Mouse (Mus musculus) midbrain, postnatal 0 days (tissue): ENCODE measurements around the gene Ankfy1. TPM values are rescaled to one million over a fixed set of nuclear protein-coding genes. Genes with fewer than 3 reads are reported as not detected.

ENCODE experiments used
- ATAC-seq: fragments of 200-750 bp; cut with Nextera tagmentation; 2 replicates; pipeline ENCODE4 v1.8.0; 2017; ENCODE audit warnings: moderate number of reproducible peaks, mild to moderate bottlenecking, moderate TSS enrichment, moderate library complexity; ENCODE audit not compliant: low FRiP score
- DNase-seq: peaks from one replicate; pipeline ENCODE4 v3.0.0-alpha.2; 2015; ENCODE audit warnings: low spot score
- H3K27ac ChIP-seq: fragments of 300-500 bp; sonication (generic); 2 replicates; pipeline ENCODE4 v1.5.1; 2014; ENCODE audit warnings: low read depth, mild to moderate bottlenecking, low read length, mixed read lengths
- H3K27me3 ChIP-seq: fragments of 300-500 bp; sonication (generic); 2 replicates; pipeline ENCODE4 v1.6.1; 2014; ENCODE audit warnings: low read length, control low read depth, mixed read lengths; ENCODE audit not compliant: insufficient read depth
- H3K36me3 ChIP-seq: fragments of 300-500 bp; sonication (generic); 2 replicates; pipeline ENCODE4 v1.6.1; 2014; ENCODE audit warnings: low read length, control low read depth, mixed read lengths; ENCODE audit not compliant: insufficient read depth
- H3K4me1 ChIP-seq: fragments of 300-500 bp; sonication (generic); 2 replicates; pipeline ENCODE4 v1.6.1; 2014; ENCODE audit warnings: mild to moderate bottlenecking, control low read depth, antibody characterized with exemption, low read length, mixed read lengths; ENCODE audit not compliant: insufficient read depth
- H3K4me2 ChIP-seq: fragments of 300-500 bp; sonication (generic); 2 replicates; pipeline ENCODE4 v1.6.1; 2014; ENCODE audit warnings: low read depth, mild to moderate bottlenecking, low read length, mixed read lengths; ENCODE audit not compliant: poor library complexity, severe bottlenecking
- H3K4me3 ChIP-seq: fragments of 300-500 bp; sonication (generic); 2 replicates; pipeline ENCODE4 v1.5.1; 2014; ENCODE audit warnings: low read depth, mild to moderate bottlenecking, low read length, moderate library complexity
- H3K9ac ChIP-seq: fragments of 300-500 bp; sonication (generic); replicated peaks from 2 replicates; pipeline ENCODE4 v1.6.1; 2014; ENCODE audit warnings: mild to moderate bottlenecking, low read length, moderate library complexity, mixed read lengths; ENCODE audit not compliant: poor library complexity, severe bottlenecking
- H3K9me3 ChIP-seq: fragments of 300-500 bp; sonication (generic); 2 replicates; pipeline ENCODE4 v1.6.1; 2016; ENCODE audit warnings: low read length, control low read depth
- CTCF ChIP-seq: IDR thresholded peaks from 2 replicates; pipeline ENCODE4 v1.5.1; 2016; ENCODE audit warnings: antibody characterized with exemption, mild to moderate bottlenecking
- WGBS: fragments of 180-500 bp; shearing (Covaris S2); extraction: QIAGEN DNeasy Blood & Tissue Kit; methylation state at CpG from one replicate; pipeline ENCODE4 v1.1.7; 2014; 5-methylcytosine and 5-hydroxymethylcytosine counted together
- polyA plus RNA-seq: library from polyadenylated mRNA; unstranded; fragments of >200 nt; fragmentation: Nextera tagmentation; extraction: Ambion mirVana; gene quantifications from 2 replicates; pipeline ENCODE4 v1.2.1, GENCODE M21; 2015
- total RNA-seq: library from RNA; depleted of rRNA; stranded (reverse); fragments of >200 nt; gene quantifications from 2 replicates; pipeline ENCODE4 v1.2.3, GENCODE M21; 2014; rRNA removed

Ankfy1 gene
- total RNA-seq (48.1 and 66.8 TPM in 2 replicates), polyA plus RNA-seq (15.6 and 19.6 TPM in 2 replicates)

- WGBS, result under 1% methylated on average over 56 of the region's 56 CpGs
- peak; percentile 17; the same call in 1 of the 2 replicates for TF ChIP-seq CTCF
These were observed at the start of gene Ankfy1 for GRCm38 (mm10) chr11:72689551-72690510. TSS of gene Ankfy1 (plus strand) at chr11:72690006.

DNA sequence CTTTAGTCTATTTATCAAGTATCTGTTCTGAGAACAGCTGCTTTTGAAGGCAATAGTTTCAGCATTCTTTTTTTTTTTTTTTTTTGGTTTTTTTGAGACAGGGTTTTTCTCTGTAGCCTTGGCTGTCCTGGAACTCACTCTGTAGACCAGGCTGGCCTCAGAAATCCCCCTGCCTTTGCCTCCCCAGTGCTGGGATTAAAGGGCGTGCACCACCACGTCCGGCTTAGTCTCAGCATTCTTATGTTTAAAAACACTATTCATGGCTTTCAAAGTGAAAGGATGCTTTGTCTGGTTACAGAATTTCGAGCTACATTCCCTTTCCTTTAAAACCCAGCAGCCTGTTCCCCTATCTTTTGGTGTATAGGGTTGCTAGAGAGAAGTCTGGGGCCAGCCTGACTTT lies 47.1 kb upstream of the Ankfy1 start:
- no peak for DNase-seq
- H3K27me3 ChIP-seq, result no peaks in the 10 kb centered on the region
- no peaks in the 10 kb centered on the region for H3K4me1 ChIP-seq
- H3K4me3 ChIP-seq, result no peak overlapping the region
- TF ChIP-seq CTCF, result no peak
- H3K36me3 ChIP-seq, result no peaks in the 10 kb centered on the region
- WGBS, result 8% methylated on average over 4 of the region's 4 CpGs
- no peak for ATAC-seq
- no peak overlapping the region for H3K27ac ChIP-seq
- H3K9me3 ChIP-seq, result no peaks in the 10 kb centered on the region
- no peak overlapping the region for H3K4me2 ChIP-seq
- no peak overlapping the region for H3K9ac ChIP-seq

More at GRCm38 (mm10) chr11:72689551-72690510, at the start of gene Ankfy1:
- Histone ChIP-seq H3K4me3 (peak within 1 kb of the TSS; percentile 88), H3K9me3 (no peaks in the 10 kb centered on the region), H3K9ac (peak within 1 kb of the TSS; percentile 72), H3K27ac (peak within 1 kb of the TSS; percentile 91), H3K4me1 (peaks cover 8% of the 10 kb centered on the region), H3K4me2 (peak within 1 kb of the TSS; percentile 66), H3K27me3 (no peaks in the 10 kb centered on the region), H3K36me3 (no peaks in the 10 kb centered on the region)
- ATAC-seq (peak; percentile 98), DNase-seq (peak; percentile 96)

DNA sequence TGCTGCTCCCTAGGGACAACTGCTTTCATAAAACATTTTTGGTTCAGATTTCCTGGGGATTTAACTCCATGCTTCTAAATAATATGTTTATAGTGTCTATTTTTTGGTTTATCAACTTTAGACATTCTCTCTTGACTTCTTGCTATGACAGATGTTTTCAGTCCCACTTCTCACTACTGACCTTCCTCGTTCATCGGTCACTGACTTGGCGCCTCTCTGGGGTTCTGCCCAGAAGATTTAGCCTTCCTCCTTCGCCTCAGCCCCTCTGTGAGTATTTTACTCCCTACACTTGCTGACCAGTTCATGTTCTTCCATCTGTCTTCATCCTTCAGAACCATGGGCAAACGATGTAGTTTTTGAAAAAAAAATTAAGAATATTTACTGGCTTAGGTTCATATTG lies 44.4 kb upstream of the Ankfy1 start:
- no peaks in the 10 kb centered on the region for H3K27me3 ChIP-seq
- no peak overlapping the region for H3K9ac ChIP-seq
- ATAC-seq (no peak), DNase-seq (no peak)
- no peak for TF ChIP-seq CTCF
- no peak overlapping the region for H3K4me3 ChIP-seq
- no peaks in the 10 kb centered on the region for H3K9me3 ChIP-seq
- no peak overlapping the region for H3K4me2 ChIP-seq
- H3K27ac ChIP-seq, result no peak overlapping the region
- H3K4me1 ChIP-seq, result no peaks in the 10 kb centered on the region
- no peaks in the 10 kb centered on the region for H3K36me3 ChIP-seq
- WGBS, result 90% methylated on average over 5 of the region's 5 CpGs

DNA sequence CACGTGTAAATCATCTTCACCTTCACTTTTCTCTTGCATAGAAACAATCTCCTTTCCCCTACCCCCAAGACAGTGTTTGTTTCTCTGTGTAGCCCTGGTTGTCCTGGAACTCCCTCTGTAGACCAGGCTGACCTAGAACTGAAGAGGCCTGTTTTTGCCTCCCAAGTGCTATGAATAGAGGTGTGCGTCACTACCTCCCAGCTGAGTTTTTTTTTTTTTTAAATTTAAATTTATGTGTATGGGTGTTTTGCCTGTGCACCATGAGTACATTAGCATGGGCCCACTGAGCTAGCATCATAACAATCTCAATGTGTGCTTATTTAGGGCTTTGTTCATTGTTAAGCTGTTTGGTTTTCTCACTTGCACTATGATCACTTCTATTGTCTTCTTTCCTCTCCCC lies 39.5 kb upstream of the Ankfy1 start:
- no peak for TF ChIP-seq CTCF
- 90% methylated on average over 2 of the region's 2 CpGs for WGBS
- H3K9ac ChIP-seq, result no peak overlapping the region
- ATAC-seq (no peak), DNase-seq (no peak)
- H3K4me1 ChIP-seq, result no peaks in the 10 kb centered on the region
- no peaks in the 10 kb centered on the region for H3K27me3 ChIP-seq
- H3K36me3 ChIP-seq, result no peaks in the 10 kb centered on the region
- no peaks in the 10 kb centered on the region for H3K9me3 ChIP-seq
- no peak overlapping the region for H3K4me2 ChIP-seq
- H3K27ac ChIP-seq, result no peak overlapping the region
- no peak overlapping the region for H3K4me3 ChIP-seq

DNA sequence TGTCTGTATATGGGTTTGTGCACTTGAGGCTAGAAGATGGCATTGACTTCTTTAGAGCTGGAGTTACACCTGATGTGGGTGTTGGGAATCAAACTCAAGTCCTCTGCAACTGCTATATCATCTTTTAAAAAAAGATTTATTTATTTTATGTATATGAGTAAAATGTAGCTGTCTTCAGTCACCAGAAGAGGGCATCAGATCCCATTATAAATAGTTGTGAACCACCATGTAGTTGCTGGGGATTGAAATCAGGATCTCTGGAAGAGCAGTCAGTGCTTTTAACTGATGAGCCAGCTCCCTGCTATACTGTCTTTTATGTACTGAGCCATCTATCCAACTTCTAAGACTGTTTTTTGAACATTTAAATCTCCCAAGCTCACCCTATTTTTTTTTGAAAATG lies 29.9 kb upstream of the Ankfy1 start:
- peak; percentile 43 for TF ChIP-seq CTCF
- ATAC-seq (no peak), DNase-seq (no peak)
- Histone ChIP-seq H3K4me3 (no peak overlapping the region), H3K27me3 (no peaks in the 10 kb centered on the region), H3K4me2 (no peak overlapping the region), H3K9me3 (no peaks in the 10 kb centered on the region), H3K4me1 (no peaks in the 10 kb centered on the region), H3K36me3 (no peaks in the 10 kb centered on the region), H3K9ac (no peak overlapping the region), H3K27ac (no peak overlapping the region)

DNA sequence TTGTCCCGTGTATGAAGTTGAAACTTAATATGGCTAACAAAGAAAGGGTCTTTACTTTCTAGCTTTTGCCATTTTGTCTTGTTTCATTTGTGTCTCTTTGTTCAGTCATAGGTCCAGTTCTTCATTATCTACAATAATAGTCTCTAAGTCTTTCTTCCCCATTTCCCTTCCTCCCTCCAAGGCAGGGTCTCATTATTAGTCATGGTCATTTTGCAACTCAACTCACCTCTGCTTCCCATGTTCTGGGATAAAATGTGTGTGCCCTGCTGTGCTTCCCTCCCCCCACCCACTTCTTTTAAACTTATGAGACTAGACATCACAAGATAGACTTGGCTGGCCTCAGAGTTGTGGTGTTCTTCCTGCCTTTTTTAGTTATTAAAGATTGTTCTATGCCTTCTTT lies 29.4 kb upstream of the Ankfy1 start:
- no peak overlapping the region for H3K4me2 ChIP-seq
- DNase-seq, result no peak
- H3K36me3 ChIP-seq, result no peaks in the 10 kb centered on the region
- no peaks in the 10 kb centered on the region for H3K4me1 ChIP-seq
- H3K4me3 ChIP-seq, result no peak overlapping the region
- ATAC-seq, result no peak
- no peak for TF ChIP-seq CTCF
- no peak overlapping the region for H3K9ac ChIP-seq
- no peaks in the 10 kb centered on the region for H3K27me3 ChIP-seq
- 100% methylated on average over 1 of the region's 1 CpGs for WGBS
- no peak overlapping the region for H3K27ac ChIP-seq
- H3K9me3 ChIP-seq, result no peaks in the 10 kb centered on the region
